Mouse (Mus musculus) embryonic facial prominence, embryonic 11.5 days (tissue): ENCODE results near the gene Alad. TPM values are rescaled to one million over a fixed set of nuclear protein-coding genes. Genes with fewer than 3 reads are reported as not detected.
A peak's percentile ranks its signal among the peaks of the same experiment; 100 is the strongest.
"Not testable (repeated sequence)": the region's sequence is repeated elsewhere in the genome, so short reads cannot be mapped to it uniquely, and the experiment has no call there.

ENCODE experiments used
- ATAC-seq: fragments of 200-750 bp; cut with Nextera tagmentation; replicated peaks from 2 replicates; pipeline ENCODE4 v1.8.0; 2017; ENCODE audit warnings: low read depth; ENCODE audit not compliant: insufficient number of reproducible peaks, low FRiP score, low TSS enrichment
- DNase-seq: peaks from one replicate; pipeline ENCODE4 v3.0.0-alpha.2; 2015; ENCODE audit warnings: low spot score
- H3K27ac ChIP-seq: fragments of 300-500 bp; sonication (generic); replicated peaks from 2 replicates; pipeline ENCODE4 v1.5.1; 2014; ENCODE audit warnings: mild to moderate bottlenecking, low read depth, low read length, control low read depth
- H3K27me3 ChIP-seq: fragments of 300-500 bp; sonication (generic); 2 replicates; pipeline ENCODE4 v1.6.1; 2014; ENCODE audit warnings: mild to moderate bottlenecking, low read length, moderate library complexity, mixed read lengths; ENCODE audit not compliant: control insufficient read depth, insufficient read depth
- H3K36me3 ChIP-seq: fragments of 300-500 bp; sonication (generic); replicated peaks from 2 replicates; pipeline ENCODE4 v1.6.1; 2014; ENCODE audit warnings: low read depth, mild to moderate bottlenecking, low read length, moderate library complexity, mixed read lengths; ENCODE audit not compliant: control insufficient read depth, insufficient read depth
- H3K4me1 ChIP-seq: fragments of 300-500 bp; sonication (generic); 2 replicates; pipeline ENCODE4 v1.6.1; 2014; ENCODE audit warnings: low read length, mixed read lengths; ENCODE audit not compliant: control insufficient read depth, insufficient read depth
- H3K4me2 ChIP-seq: fragments of 300-500 bp; sonication (generic); 2 replicates; pipeline ENCODE4 v1.6.1; 2014; ENCODE audit warnings: low read depth, mild to moderate bottlenecking, control low read depth, low read length, moderate library complexity
- H3K4me3 ChIP-seq: fragments of 300-500 bp; sonication (generic); 2 replicates; pipeline ENCODE4 v1.5.1; 2014; ENCODE audit warnings: low read depth, low read length, control low read depth
- H3K9ac ChIP-seq: fragments of 300-500 bp; sonication (generic); replicated peaks from 2 replicates; pipeline ENCODE4 v1.6.1; 2014; ENCODE audit warnings: mild to moderate bottlenecking, control low read depth, low read length
- H3K9me3 ChIP-seq: fragments of 300-500 bp; sonication (generic); replicated peaks from 2 replicates; pipeline ENCODE4 v1.6.1; 2016; ENCODE audit warnings: mild to moderate bottlenecking, low read length, inconsistent platforms, mixed read lengths; ENCODE audit not compliant: control insufficient read depth
- WGBS: fragments of 180-500 bp; shearing (Covaris S2); extraction: QIAGEN DNeasy Blood & Tissue Kit; methylation state at CpG from one replicate; pipeline ENCODE4 v1.1.7; 2014; 5-methylcytosine and 5-hydroxymethylcytosine counted together
- polyA plus RNA-seq: library from polyadenylated mRNA; unstranded; fragments of >200 nt; fragmentation: Nextera tagmentation; extraction: Ambion mirVana; gene quantifications from 2 replicates; pipeline ENCODE4 v1.2.1, GENCODE M21; 2014

The Alad gene
- polyA plus RNA-seq, 1 experiment from 2014 or later = 90.2 TPM

DNA sequence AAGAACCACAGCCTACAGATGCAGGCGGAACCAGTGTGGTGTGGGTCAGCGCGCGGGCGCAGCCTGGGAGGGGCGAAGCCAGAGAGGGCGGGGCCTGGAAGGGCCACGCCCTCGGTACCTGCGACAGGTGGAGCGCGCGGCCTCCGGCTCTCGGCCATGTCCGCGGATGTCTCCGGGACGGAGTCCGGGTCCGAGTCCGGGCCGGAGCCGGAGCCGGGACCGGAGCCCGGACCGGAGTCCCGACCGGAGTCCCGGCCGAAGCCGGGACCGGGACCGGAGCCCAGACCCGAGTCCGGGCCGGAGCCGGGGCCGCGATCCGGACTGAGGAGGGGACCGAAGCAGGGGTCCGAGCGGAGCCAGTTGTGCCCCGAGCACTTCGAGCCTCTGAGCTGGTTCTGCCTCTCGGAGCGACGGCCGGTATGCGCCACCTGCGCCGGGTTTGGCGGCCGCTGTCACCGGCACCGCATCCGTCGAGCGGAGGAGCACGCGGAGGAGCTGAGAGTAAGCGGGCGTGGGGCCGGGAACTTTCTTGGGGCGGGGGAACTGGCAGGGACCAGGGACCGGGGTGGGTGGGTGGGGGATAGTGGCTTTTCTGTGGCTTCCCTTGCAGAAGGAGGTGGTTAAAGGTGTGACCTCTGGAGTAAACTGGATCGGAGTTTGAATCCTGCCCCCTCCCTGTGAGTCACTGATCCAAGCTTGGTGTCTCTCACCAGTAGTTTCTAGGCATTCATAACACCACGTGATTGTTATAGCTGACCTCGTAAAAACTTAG lies 39.6 kb downstream of the Alad start, which contains the start of gene Bspry:
TSS of gene Bspry (plus strand) at position 117 of the 772 bp plus-strand sequence.
- H3K27ac ChIP-seq = no peak within 1 kb of the TSS
- DNase-seq (peak; percentile 57), ATAC-seq (peak; percentile 85)
- H3K27me3 ChIP-seq = peaks cover 8% of the 10 kb centered on the region; the same call in 1 of the 2 replicates
- peak within 1 kb of the TSS; percentile 45 for H3K4me3 ChIP-seq
- H3K36me3 ChIP-seq = no peaks in the 10 kb centered on the region
- H3K4me2 ChIP-seq = peak within 1 kb of the TSS; percentile 78
- H3K4me1 ChIP-seq = no peaks in the 10 kb centered on the region
- WGBS = 3% methylated on average over 67 of the region's 71 CpGs
- 0 out of 2 replicates have a peak within 1 kb of the TSS, but pooled peaks have one; percentile 2 for H3K9ac ChIP-seq
- no peaks in the 10 kb centered on the region for H3K9me3 ChIP-seq

DNA sequence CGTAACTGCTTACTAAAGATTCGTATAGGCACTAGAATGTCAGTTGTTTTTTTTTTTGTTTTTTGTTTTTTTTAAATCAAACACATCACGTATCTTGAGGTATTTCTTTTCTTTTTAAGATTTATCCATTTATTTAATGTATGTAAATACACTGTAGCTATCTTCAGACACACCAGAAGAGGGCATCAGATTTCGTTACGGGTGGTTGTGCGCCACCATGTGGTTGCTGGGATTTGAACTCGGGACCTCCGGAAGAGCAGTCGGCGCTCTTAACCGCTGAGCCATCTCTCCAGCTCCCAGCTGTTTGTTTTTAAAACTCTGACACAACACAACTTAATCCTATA lies 40.2 kb downstream of the Alad start:
- not testable (repeated sequence) for H3K36me3 ChIP-seq, H3K27ac ChIP-seq, H3K27me3 ChIP-seq, ATAC-seq, H3K9me3 ChIP-seq, DNase-seq, H3K4me1 ChIP-seq, H3K9ac ChIP-seq
- 14% methylated on average over 11 of the region's 11 CpGs for WGBS
- peak overlapping the region; percentile 78 for H3K4me2 ChIP-seq
- peak overlapping the region; percentile 45 for H3K4me3 ChIP-seq

DNA sequence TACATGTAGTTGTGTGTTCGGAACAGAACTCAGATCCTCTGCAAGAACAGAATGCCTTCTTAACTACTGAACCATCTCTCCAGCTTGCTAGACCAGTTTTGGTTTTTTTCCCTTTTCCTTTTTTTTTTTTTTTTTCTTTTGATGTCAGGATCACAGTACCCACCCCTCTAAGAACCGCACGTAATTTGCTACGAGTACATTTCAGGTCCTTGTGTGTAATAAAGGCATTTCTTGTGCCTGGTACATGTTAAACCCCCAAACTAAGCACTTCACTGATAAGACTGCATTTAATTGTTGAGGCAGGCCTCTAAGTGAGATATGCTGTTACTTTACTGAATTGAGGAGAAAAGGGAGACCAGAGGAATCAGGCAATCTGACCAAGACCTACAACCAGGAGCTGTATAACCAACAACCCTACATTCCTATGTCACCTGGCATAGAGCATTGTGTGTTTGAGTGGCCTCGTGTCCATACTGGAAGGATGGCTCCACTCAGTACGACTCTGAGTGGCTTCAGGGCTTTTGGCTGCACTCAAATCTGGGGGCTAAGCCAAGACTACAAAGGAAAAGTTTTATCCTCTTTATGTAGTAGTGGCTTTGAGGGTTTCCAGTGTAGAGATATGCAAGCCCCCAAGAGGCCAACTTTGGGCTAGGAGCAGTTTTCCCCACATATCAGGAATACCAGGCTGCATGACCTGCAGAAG lies 42.0 kb downstream of the Alad start:
- WGBS = 88% methylated on average over 6 of the region's 6 CpGs
- Histone ChIP-seq H3K9ac (no peak overlapping the region), H3K9me3 (no peaks in the 10 kb centered on the region), H3K4me3 (no peak overlapping the region), H3K36me3 (no peaks in the 10 kb centered on the region), H3K4me1 (no peaks in the 10 kb centered on the region), H3K4me2 (no peak overlapping the region), H3K27me3 (peaks cover 8% of the 10 kb centered on the region; the same call in 1 of the 2 replicates), H3K27ac (no peak overlapping the region)
- ATAC-seq = no peak
- no peak for DNase-seq

DNA sequence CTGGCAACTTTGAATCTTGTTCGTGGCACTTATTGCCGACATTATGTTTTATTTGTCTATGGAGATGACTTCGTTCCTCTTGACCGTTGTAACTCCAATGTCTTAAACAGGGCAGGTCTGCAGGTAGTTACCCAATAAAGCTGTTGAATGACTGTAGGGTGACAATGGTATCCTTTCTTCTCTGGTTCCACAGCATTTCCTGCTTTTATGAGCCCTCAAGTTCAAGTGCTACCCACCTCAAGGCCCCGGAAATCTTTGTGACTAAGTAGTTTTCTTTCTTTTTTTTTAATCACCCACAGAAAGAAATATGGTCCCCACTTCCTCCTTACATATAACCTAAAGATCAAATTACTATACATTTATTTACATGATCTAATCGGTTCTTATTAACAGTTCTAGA lies 43.9 kb downstream of the Alad start:
- H3K4me2 ChIP-seq = no peak overlapping the region
- H3K9me3 ChIP-seq = no peaks in the 10 kb centered on the region
- no peak for ATAC-seq
- H3K4me3 ChIP-seq = no peak overlapping the region
- H3K4me1 ChIP-seq = no peaks in the 10 kb centered on the region
- no peaks in the 10 kb centered on the region for H3K36me3 ChIP-seq
- no peak overlapping the region for H3K27ac ChIP-seq
- no peak for DNase-seq
- 85% methylated on average over 6 of the region's 6 CpGs for WGBS
- peaks cover 8% of the 10 kb centered on the region; the same call in 1 of the 2 replicates for H3K27me3 ChIP-seq
- no peak overlapping the region for H3K9ac ChIP-seq

DNA sequence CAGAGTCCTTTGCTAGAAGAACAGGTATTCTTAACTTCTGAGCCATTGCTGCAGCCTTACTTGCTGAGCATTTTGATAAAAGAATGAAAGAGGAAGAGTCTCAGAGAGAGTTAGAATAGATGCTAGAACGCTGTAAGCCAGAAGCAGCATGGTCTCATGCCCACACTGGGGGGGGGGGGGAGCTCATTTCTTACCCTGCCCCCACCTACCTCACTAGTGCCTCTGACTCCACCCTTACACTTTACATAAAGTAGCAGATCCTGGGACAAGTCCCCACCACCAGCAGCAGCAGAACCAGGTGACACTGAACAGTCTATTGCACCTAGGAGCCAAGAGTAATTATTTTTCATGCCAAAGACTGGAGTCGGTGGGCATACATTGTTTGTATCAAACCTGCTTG lies 44.6 kb downstream of the Alad start:
- Histone ChIP-seq H3K27me3 (peaks cover 5% of the 10 kb centered on the region; the same call in 1 of the 2 replicates), H3K9ac (no peak overlapping the region), H3K4me1 (no peaks in the 10 kb centered on the region), H3K4me2 (no peak overlapping the region), H3K9me3 (no peaks in the 10 kb centered on the region), H3K27ac (no peak overlapping the region), H3K4me3 (no peak overlapping the region), H3K36me3 (no peaks in the 10 kb centered on the region)
- no peak for ATAC-seq
- WGBS = 88% methylated on average over 2 of the region's 2 CpGs
- no peak for DNase-seq

DNA sequence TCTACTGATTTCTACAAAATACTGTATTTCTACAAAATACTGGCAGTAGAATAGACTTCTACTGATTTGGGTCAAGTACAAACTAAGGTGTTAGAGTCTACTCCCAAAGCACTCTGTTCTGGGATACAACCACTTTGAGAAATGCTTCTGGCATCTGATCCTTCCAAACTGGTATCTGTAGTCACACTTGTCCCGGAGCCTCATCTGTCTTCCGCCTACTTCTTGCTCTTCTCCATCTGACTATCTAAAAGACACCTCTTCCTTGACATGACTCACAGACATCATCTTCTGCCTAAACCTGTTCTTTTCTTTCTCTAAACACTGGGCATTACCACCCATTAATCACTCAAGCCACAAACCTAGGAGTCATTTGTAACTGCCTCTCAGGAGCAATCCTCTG lies 47.6 kb downstream of the Alad start:
- Histone ChIP-seq H3K4me2 (no peak overlapping the region), H3K4me1 (no peaks in the 10 kb centered on the region), H3K9ac (no peak overlapping the region), H3K27ac (no peak overlapping the region), H3K9me3 (no peaks in the 10 kb centered on the region), H3K27me3 (no peaks in the 10 kb centered on the region), H3K36me3 (no peaks in the 10 kb centered on the region), H3K4me3 (no peak overlapping the region)
- DNase-seq = no peak
- no peak for ATAC-seq
- WGBS = 100% methylated on average over 2 of the region's 2 CpGs

DNA sequence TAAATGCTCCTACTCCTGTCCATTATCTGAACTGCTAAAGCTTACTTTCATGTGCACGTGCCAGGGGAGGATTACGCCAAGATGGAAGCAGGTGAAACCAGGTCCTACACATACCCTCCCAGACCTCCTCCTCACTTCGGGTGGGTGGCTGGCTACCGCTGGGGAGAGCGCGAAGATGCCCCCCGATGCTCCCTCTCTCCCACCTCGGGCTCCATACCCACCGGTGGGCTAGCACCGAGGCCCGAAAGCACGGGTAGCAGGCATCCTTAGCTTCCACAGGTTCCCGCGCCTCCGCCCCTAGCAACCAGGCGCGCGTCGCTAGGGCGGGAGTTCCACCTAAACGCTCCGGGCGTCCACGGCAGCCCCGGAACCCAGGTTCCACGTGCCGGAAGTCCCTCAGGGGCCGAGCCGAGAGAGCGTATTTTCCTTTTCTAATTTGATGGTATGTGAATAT lies 49.1 kb downstream of the Alad start, which contains the start of gene Wdr31:
TSS of gene Wdr31 (minus strand) at position 299 of the 454 bp plus-strand sequence.
- ATAC-seq (peak; percentile 88), DNase-seq (peak; percentile 84)
- no peaks in the 10 kb centered on the region for H3K27me3 ChIP-seq
- no peak within 1 kb of the TSS for H3K27ac ChIP-seq
- peak within 1 kb of the TSS; percentile 40 for H3K4me3 ChIP-seq
- H3K4me1 ChIP-seq = no peaks in the 10 kb centered on the region
- H3K9ac ChIP-seq = peak within 1 kb of the TSS; percentile 53
- peak within 1 kb of the TSS; percentile 65 for H3K4me2 ChIP-seq
- H3K36me3 ChIP-seq = no peaks in the 10 kb centered on the region
- WGBS = under 1% methylated on average over 30 of the region's 30 CpGs
- H3K9me3 ChIP-seq = no peaks in the 10 kb centered on the region

DNA sequence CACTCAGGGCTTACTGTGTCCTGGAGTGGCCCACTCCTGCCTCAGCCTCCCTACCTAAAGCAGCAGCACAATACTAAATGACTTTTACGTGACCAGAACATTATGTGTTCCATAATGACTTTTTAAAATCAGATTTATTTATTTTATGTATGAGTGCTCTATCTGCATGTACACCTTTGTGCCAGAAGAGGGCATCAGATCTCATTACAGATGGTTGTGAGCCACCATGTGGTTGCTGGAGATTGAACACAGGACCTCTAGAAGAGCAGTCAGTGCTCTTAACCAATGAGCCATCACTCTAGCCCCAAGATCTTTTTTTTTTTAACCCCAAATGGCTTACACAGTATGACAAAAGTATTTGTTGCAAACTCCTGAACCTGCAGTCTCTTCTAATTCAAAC lies 51.6 kb downstream of the Alad start:
- no peak overlapping the region for H3K27ac ChIP-seq
- H3K9ac ChIP-seq = no peak overlapping the region
- no peak for ATAC-seq
- H3K4me1 ChIP-seq = no peaks in the 10 kb centered on the region
- H3K36me3 ChIP-seq = no peaks in the 10 kb centered on the region
- H3K4me2 ChIP-seq = no peak overlapping the region
- 90% methylated on average over 1 of the region's 1 CpGs for WGBS
- H3K4me3 ChIP-seq = no peak overlapping the region
- no peak for DNase-seq
- no peaks in the 10 kb centered on the region for H3K27me3 ChIP-seq
- no peaks in the 10 kb centered on the region for H3K9me3 ChIP-seq
